Mouse (Mus musculus): Measurements from ENCODE around the gene Cpsf2. TPM values are rescaled to one million over a fixed set of nuclear protein-coding genes. Genes with fewer than 3 reads are reported as not detected.

Gene Cpsf2
- polyA plus RNA-seq, 1 experiment = 35.5 TPM

GRCm38 (mm10) chr12:101979213-101979750, 3.5 kb downstream of the Cpsf2 start:
- no peak overlapping the region for H3K27ac ChIP-seq (ENCODE audit: insufficient read depth, low read length)
- TF ChIP-seq CTCF (IDR thresholded peaks at IDR 0.05; ENCODE audit: borderline replicate concordance, insufficient read depth, low read length) = no peak
- no peak for TF ChIP-seq POLR2A (IDR thresholded peaks at IDR 0.05; ENCODE audit: low read depth, low read length)
- H3K4me1 ChIP-seq (ENCODE audit: control insufficient read depth, insufficient read depth, low read length) = peaks cover 7% of the 10 kb centered on the region
- no peak overlapping the region for H3K4me3 ChIP-seq (ENCODE audit: insufficient read depth, low read length)

GRCm38 (mm10) chr12:101980266-101980665, 4.5 kb downstream of the Cpsf2 start:
- Histone ChIP-seq H3K4me3 (ENCODE audit: insufficient read depth, low read length) (no peak overlapping the region), H3K4me1 (ENCODE audit: control insufficient read depth, insufficient read depth, low read length) (peaks cover 7% of the 10 kb centered on the region), H3K27ac (ENCODE audit: insufficient read depth, low read length) (no peak overlapping the region)
- TF ChIP-seq POLR2A (IDR thresholded peaks at IDR 0.05; ENCODE audit: low read depth, low read length) = no peak
- TF ChIP-seq CTCF (IDR thresholded peaks at IDR 0.05; ENCODE audit: borderline replicate concordance, insufficient read depth, low read length) = no peak

- Histone ChIP-seq H3K4me3 (ENCODE audit: insufficient read depth, low read length) (no peak overlapping the region), H3K27ac (ENCODE audit: insufficient read depth, low read length) (no peak overlapping the region), H3K4me1 (ENCODE audit: control insufficient read depth, insufficient read depth, low read length) (peaks cover 7% of the 10 kb centered on the region)
- TF ChIP-seq POLR2A (IDR thresholded peaks at IDR 0.05; ENCODE audit: low read depth, low read length) = no peak
- TF ChIP-seq CTCF (IDR thresholded peaks at IDR 0.05; ENCODE audit: borderline replicate concordance, insufficient read depth, low read length) = no peak
Observed at GRCm38 (mm10) chr12:101981559-101981958, 5.8 kb downstream of the Cpsf2 start.

GRCm38 (mm10) chr12:101982977-101983376, 7.2 kb downstream of the Cpsf2 start:
- Histone ChIP-seq H3K27ac (ENCODE audit: insufficient read depth, low read length) (no peak overlapping the region), H3K4me3 (ENCODE audit: insufficient read depth, low read length) (no peak overlapping the region), H3K4me1 (ENCODE audit: control insufficient read depth, insufficient read depth, low read length) (no peaks in the 10 kb centered on the region; the same call in 1 of the 2 replicates)
- TF ChIP-seq CTCF (IDR thresholded peaks at IDR 0.05; ENCODE audit: borderline replicate concordance, insufficient read depth, low read length) = no peak
- TF ChIP-seq POLR2A (IDR thresholded peaks at IDR 0.05; ENCODE audit: low read depth, low read length) = no peak

GRCm38 (mm10) chr12:101985110-101985509, 9.3 kb downstream of the Cpsf2 start:
- H3K4me3 ChIP-seq (ENCODE audit: insufficient read depth, low read length) = no peak overlapping the region
- no peak overlapping the region for H3K27ac ChIP-seq (ENCODE audit: insufficient read depth, low read length)
- H3K4me1 ChIP-seq (ENCODE audit: control insufficient read depth, insufficient read depth, low read length) = no peaks in the 10 kb centered on the region
- TF ChIP-seq CTCF (IDR thresholded peaks at IDR 0.05; ENCODE audit: borderline replicate concordance, insufficient read depth, low read length) (no peak), POLR2A (IDR thresholded peaks at IDR 0.05; ENCODE audit: low read depth, low read length) (no peak)

GRCm38 (mm10) chr12:101987659-101988058, 11.9 kb downstream of the Cpsf2 start:
- Histone ChIP-seq H3K4me1 (ENCODE audit: control insufficient read depth, insufficient read depth, low read length) (no peaks in the 10 kb centered on the region), H3K4me3 (ENCODE audit: insufficient read depth, low read length) (no peak overlapping the region), H3K27ac (ENCODE audit: insufficient read depth, low read length) (no peak overlapping the region)
- TF ChIP-seq POLR2A (IDR thresholded peaks at IDR 0.05; ENCODE audit: low read depth, low read length) (no peak), CTCF (IDR thresholded peaks at IDR 0.05; ENCODE audit: borderline replicate concordance, insufficient read depth, low read length) (no peak)

GRCm38 (mm10) chr12:101994576-101995467, 19.0 kb downstream of the Cpsf2 start:
- TF ChIP-seq CTCF (IDR thresholded peaks at IDR 0.05; ENCODE audit: borderline replicate concordance, insufficient read depth, low read length) (no peak), POLR2A (IDR thresholded peaks at IDR 0.05; ENCODE audit: low read depth, low read length) (no peak)
- Histone ChIP-seq H3K4me1 (ENCODE audit: control insufficient read depth, insufficient read depth, low read length) (no peaks in the 10 kb centered on the region), H3K4me3 (ENCODE audit: insufficient read depth, low read length) (no peak overlapping the region), H3K27ac (ENCODE audit: insufficient read depth, low read length) (no peak overlapping the region)

GRCm38 (mm10) chr12:101998929-101999328, 23.1 kb downstream of the Cpsf2 start:
- Histone ChIP-seq H3K4me3 (ENCODE audit: insufficient read depth, low read length) (no peak overlapping the region), H3K27ac (ENCODE audit: insufficient read depth, low read length) (no peak overlapping the region), H3K4me1 (ENCODE audit: control insufficient read depth, insufficient read depth, low read length) (no peaks in the 10 kb centered on the region)
- TF ChIP-seq POLR2A (IDR thresholded peaks at IDR 0.05; ENCODE audit: low read depth, low read length) (no peak), CTCF (IDR thresholded peaks at IDR 0.05; ENCODE audit: borderline replicate concordance, insufficient read depth, low read length) (no peak)

GRCm38 (mm10) chr12:102000785-102001184, 25.0 kb downstream of the Cpsf2 start:
- H3K27ac ChIP-seq (ENCODE audit: insufficient read depth, low read length) = no peak overlapping the region
- TF ChIP-seq POLR2A (IDR thresholded peaks at IDR 0.05; ENCODE audit: low read depth, low read length) (no peak), CTCF (IDR thresholded peaks at IDR 0.05; ENCODE audit: borderline replicate concordance, insufficient read depth, low read length) (no peak)
- H3K4me3 ChIP-seq (ENCODE audit: insufficient read depth, low read length) = no peak overlapping the region
- H3K4me1 ChIP-seq (ENCODE audit: control insufficient read depth, insufficient read depth, low read length) = no peaks in the 10 kb centered on the region
